Mouse (Mus musculus): Measurements from ENCODE around the gene Loxl4.

- no peak for TF ChIP-seq POLR2A (IDR thresholded peaks at IDR 0.05; ENCODE audit: control insufficient read depth, extremely low read depth, insufficient read depth, low read length, poor library complexity)
- TF ChIP-seq CTCF (IDR thresholded peaks at IDR 0.05; ENCODE audit: borderline replicate concordance, control insufficient read depth, extremely low read depth, insufficient read depth, low read length, poor library complexity), result no peak
Observed at GRCm38 (mm10) chr19:42613647-42614225, 1.1 kb upstream of the Loxl4 start.
